Mouse (Mus musculus) midbrain, embryonic 16.5 days (tissue): Measurements from ENCODE around the gene Ccdc12. TPM values are rescaled to one million over a fixed set of nuclear protein-coding genes. Genes with fewer than 3 reads are reported as not detected.

Experiments used
- ATAC-seq: fragments of 200-750 bp; cut with Nextera tagmentation; 2 replicates; pipeline ENCODE4 v1.8.0; 2017; ENCODE audit warnings: moderate TSS enrichment
- H3K27ac ChIP-seq: fragments of 300-500 bp; sonication (generic); 2 replicates; pipeline ENCODE4 v1.5.1; 2014; ENCODE audit warnings: mild to moderate bottlenecking, low read length, mixed read lengths
- H3K27me3 ChIP-seq: fragments of 300-500 bp; sonication (generic); 2 replicates; pipeline ENCODE4 v1.6.1; 2014; ENCODE audit warnings: low read depth, low read length, mixed read lengths; ENCODE audit not compliant: control insufficient read depth, insufficient read depth
- H3K36me3 ChIP-seq: fragments of 300-500 bp; sonication (generic); 2 replicates; pipeline ENCODE4 v1.6.1; 2014; ENCODE audit warnings: mild to moderate bottlenecking, low read length, moderate library complexity, mixed read lengths; ENCODE audit not compliant: control insufficient read depth, insufficient read depth
- H3K4me1 ChIP-seq: fragments of 300-500 bp; sonication (generic); 2 replicates; pipeline ENCODE4 v1.6.1; 2014; ENCODE audit warnings: mild to moderate bottlenecking, low read length, mixed read lengths; ENCODE audit not compliant: control insufficient read depth, insufficient read depth
- H3K4me2 ChIP-seq: fragments of 300-500 bp; sonication (generic); 2 replicates; pipeline ENCODE4 v1.6.1; 2014; ENCODE audit warnings: mild to moderate bottlenecking, low read length, mixed read lengths
- H3K4me3 ChIP-seq: fragments of 300-500 bp; sonication (generic); 2 replicates; pipeline ENCODE4 v1.5.1; 2014; ENCODE audit warnings: low read depth, mild to moderate bottlenecking, low read length, moderate library complexity, mixed read lengths
- H3K9ac ChIP-seq: fragments of 300-500 bp; sonication (generic); 2 replicates; pipeline ENCODE4 v1.6.1; 2014; ENCODE audit warnings: low read depth, low read length, mixed read lengths
- H3K9me3 ChIP-seq: fragments of 300-500 bp; sonication (generic); replicated peaks from 2 replicates; pipeline ENCODE4 v1.6.1; 2014; ENCODE audit warnings: mild to moderate bottlenecking, low read length, mixed read lengths; ENCODE audit not compliant: control insufficient read depth, poor library complexity, severe bottlenecking
- WGBS: fragments of 180-500 bp; shearing (Covaris S2); extraction: QIAGEN DNeasy Blood & Tissue Kit; methylation state at CpG from one replicate; pipeline ENCODE4 v1.1.7; 2014; 5-methylcytosine and 5-hydroxymethylcytosine counted together
- polyA plus RNA-seq: library from polyadenylated mRNA; unstranded; fragments of >200 nt; fragmentation: Nextera tagmentation; extraction: Ambion mirVana; gene quantifications from 2 replicates; pipeline ENCODE4 v1.2.1, GENCODE M21; 2015

Ccdc12 gene
- polyA plus RNA-seq, 1 experiment from 2014 or later = 93.3 TPM

DNA sequence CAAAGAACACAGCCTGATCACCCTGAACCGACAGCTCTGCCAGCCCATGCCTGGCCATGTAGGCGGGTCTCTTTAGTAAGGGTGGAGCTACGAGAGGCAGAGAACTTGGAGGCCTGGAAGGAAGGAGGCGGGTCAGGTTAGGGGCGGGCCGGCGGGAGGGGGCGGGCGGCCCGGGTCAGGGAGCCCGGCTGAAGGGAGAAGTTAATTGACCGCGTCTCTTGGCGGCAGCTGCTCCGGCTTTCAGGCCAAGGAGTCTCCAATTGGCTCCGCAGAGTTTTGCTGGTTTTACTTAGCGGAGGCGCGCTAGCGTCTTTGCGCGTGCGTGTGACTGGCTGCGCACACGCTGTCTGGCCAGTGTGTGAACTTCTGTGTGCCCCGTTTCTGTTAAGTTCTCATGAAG, 76.3 kb downstream of the Ccdc12 start:
- Histone ChIP-seq H3K4me3 (peak overlapping the region; percentile 41), H3K36me3 (no peaks in the 10 kb centered on the region), H3K9me3 (no peaks in the 10 kb centered on the region), H3K27me3 (peaks cover 4% of the 10 kb centered on the region; the same call in 1 of the 2 replicates), H3K27ac (no peak overlapping the region), H3K9ac (peak overlapping the region; percentile 23; the same call in 1 of the 2 replicates), H3K4me1 (peaks cover 13% of the 10 kb centered on the region), H3K4me2 (peak overlapping the region; percentile 78)
- ATAC-seq = peak; percentile 65
- WGBS = under 1% methylated on average over 26 of the region's 26 CpGs

GRCm38 (mm10) chr9:110733102-110733501, 76.8 kb downstream of the Ccdc12 start:
- Histone ChIP-seq H3K9ac (peak overlapping the region; percentile 42; the same call in 1 of the 2 replicates), H3K9me3 (no peaks in the 10 kb centered on the region), H3K4me2 (peak overlapping the region; percentile 78), H3K27ac (no peak overlapping the region), H3K4me1 (peaks cover 13% of the 10 kb centered on the region), H3K36me3 (no peaks in the 10 kb centered on the region), H3K27me3 (peaks cover 3% of the 10 kb centered on the region; the same call in 1 of the 2 replicates), H3K4me3 (peak overlapping the region; percentile 41)
- 8% methylated on average over 8 of the region's 8 CpGs for WGBS
- ATAC-seq = no peak

- 81% methylated on average over 7 of the region's 7 CpGs for whole genome bisulfite sequencing
- Histone ChIP-seq H3K4me3 (no peak overlapping the region), H3K4me1 (peaks cover 13% of the 10 kb centered on the region), H3K9ac (no peak overlapping the region), H3K4me2 (no peak overlapping the region), H3K27ac (no peak overlapping the region), H3K27me3 (peaks cover 3% of the 10 kb centered on the region; the same call in 1 of the 2 replicates), H3K9me3 (no peaks in the 10 kb centered on the region), H3K36me3 (no peaks in the 10 kb centered on the region)
- no peak for ATAC-seq
Measured at GRCm38 (mm10) chr9:110734154-110734553, 77.9 kb downstream of the Ccdc12 start.

DNA sequence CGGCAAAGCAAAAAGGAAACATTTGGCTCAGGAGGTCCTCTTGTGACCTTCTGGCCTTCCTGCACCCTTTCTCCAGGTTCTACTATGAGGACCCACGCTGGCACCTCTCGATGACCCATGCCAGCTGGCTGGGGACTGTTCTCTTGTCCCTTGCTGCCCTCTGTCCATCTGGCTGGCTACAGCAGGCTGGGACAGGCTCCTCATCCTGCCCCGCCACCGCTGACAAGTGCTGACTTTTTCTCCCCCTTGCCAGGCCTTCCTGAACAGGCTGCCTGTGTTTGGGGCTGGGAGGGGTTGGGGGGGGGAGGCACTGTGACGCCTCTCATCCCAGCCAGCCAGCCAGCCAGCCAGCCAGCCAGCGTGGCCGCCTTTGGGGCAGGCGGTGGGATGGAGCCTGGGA, 80.1 kb downstream of the Ccdc12 start:
- Histone ChIP-seq H3K36me3 (no peaks in the 10 kb centered on the region), H3K27me3 (peaks cover 9% of the 10 kb centered on the region), H3K27ac (no peak overlapping the region), H3K9me3 (no peaks in the 10 kb centered on the region), H3K9ac (no peak overlapping the region), H3K4me3 (no peak overlapping the region), H3K4me2 (no peak overlapping the region), H3K4me1 (peaks cover 13% of the 10 kb centered on the region)
- 49% methylated on average over 9 of the region's 9 CpGs for WGBS
- ATAC-seq = no peak

GRCm38 (mm10) chr9:110738054-110738453, 81.8 kb downstream of the Ccdc12 start:
- no peak overlapping the region for H3K4me2 ChIP-seq
- no peaks in the 10 kb centered on the region for H3K36me3 ChIP-seq
- WGBS = 32% methylated on average over 1 of the region's 1 CpGs
- no peak for ATAC-seq
- H3K9ac ChIP-seq = no peak overlapping the region
- peaks cover 19% of the 10 kb centered on the region for H3K4me1 ChIP-seq
- peaks cover 13% of the 10 kb centered on the region for H3K27me3 ChIP-seq
- no peak overlapping the region for H3K4me3 ChIP-seq
- H3K27ac ChIP-seq = no peak overlapping the region
- no peaks in the 10 kb centered on the region for H3K9me3 ChIP-seq

DNA sequence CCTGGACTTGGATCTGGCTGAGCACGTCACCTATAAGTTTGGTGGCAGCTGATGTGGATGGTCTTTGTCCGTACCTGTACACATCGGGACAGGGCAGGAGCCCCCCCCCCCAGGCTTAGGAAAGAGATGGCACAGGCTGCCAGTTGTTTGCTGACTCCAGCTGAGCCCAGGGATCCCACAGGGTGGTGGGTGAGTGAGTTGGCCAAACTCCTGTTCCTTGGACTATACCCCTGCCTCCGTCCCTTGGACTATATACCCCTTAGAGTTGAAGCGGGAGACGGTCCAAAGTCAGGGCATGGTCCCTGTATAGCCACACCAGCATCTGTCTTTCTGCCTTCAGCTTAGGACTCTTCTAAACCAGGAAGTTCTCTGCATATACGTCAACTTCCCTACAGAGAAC, 83.7 kb downstream of the Ccdc12 start:
- Histone ChIP-seq H3K9me3 (no peaks in the 10 kb centered on the region), H3K36me3 (no peaks in the 10 kb centered on the region), H3K4me1 (peaks cover 20% of the 10 kb centered on the region), H3K27me3 (peaks cover 21% of the 10 kb centered on the region), H3K4me3 (no peak overlapping the region), H3K4me2 (no peak overlapping the region), H3K9ac (no peak overlapping the region), H3K27ac (no peak overlapping the region)
- WGBS = 93% methylated on average over 7 of the region's 7 CpGs
- ATAC-seq = no peak

DNA sequence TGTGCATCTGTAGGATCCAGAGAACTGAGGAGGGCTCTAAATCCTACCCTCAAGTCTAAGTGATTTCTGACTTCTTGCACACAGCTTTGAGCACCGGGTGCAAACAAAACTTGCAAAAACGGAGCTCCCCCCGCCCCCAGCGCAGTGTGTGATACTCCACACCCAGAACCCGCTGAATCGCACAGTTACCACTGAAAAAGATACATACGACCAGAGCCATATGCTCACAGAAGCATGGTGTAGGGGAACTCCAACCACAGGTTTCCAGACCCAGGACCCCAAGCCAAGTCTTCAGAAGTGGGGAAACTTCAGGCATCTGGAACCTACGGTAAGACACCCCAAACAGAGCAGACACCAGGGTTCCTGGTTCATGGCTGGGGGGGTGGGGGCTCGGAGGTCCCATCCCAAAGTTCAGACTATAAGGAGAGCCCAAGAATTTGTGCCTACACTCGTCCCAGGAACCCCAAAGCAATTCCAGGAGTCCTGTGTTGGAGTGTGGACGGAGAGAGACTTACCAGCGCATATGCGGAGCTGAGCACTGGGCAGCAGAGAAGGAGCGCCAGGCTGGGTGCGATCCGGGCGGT, 85.5 kb downstream of the Ccdc12 start, which contains the start of gene Myl3:
Myl3 (plus strand) TSS at position 151 of the 584 bp plus-strand sequence.
- Histone ChIP-seq H3K27me3 (peaks cover 21% of the 10 kb centered on the region), H3K4me1 (peaks cover 20% of the 10 kb centered on the region), H3K4me3 (peak within 1 kb of the TSS; percentile 68), H3K9me3 (no peaks in the 10 kb centered on the region), H3K4me2 (peak within 1 kb of the TSS; percentile 98), H3K36me3 (no peaks in the 10 kb centered on the region), H3K27ac (no peak within 1 kb of the TSS), H3K9ac (peak within 1 kb of the TSS; percentile 80)
- 3% methylated on average over 17 of the region's 17 CpGs for WGBS
- ATAC-seq = no peak

DNA sequence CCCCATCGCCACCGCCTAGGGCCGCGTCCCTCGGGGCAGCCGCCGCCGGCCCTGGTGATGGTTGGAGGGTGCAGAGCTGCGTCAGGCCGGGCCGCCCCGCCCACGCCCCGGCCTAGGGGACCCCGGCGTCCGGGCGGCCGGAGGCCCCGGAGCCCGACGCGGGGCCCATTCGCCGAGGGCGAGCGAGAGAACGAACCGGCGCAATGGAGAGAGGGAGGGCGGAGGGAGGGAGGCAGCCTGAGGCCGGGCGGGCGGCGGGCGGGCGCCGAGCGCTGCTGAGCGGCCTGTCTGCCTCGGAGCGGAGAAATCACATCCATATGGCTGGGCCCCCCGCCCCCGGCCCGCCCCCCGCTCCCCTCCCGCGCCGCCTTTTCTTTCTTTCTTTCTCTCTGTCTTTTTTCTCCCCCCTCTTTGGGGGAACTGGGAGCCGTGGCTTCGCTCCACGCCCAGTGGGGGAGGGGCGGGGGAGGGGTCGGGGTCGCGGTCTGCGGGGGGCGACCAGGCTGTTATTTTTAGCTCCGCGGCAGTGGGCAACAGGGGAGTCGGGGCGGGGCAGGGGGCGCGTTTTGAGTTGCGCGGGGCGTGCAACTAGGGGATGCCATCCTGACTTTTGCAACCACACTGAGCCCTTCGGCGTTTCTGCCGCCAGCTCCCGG, 86.1 kb downstream of the Ccdc12 start:
- H3K27ac ChIP-seq = no peak overlapping the region

DNA sequence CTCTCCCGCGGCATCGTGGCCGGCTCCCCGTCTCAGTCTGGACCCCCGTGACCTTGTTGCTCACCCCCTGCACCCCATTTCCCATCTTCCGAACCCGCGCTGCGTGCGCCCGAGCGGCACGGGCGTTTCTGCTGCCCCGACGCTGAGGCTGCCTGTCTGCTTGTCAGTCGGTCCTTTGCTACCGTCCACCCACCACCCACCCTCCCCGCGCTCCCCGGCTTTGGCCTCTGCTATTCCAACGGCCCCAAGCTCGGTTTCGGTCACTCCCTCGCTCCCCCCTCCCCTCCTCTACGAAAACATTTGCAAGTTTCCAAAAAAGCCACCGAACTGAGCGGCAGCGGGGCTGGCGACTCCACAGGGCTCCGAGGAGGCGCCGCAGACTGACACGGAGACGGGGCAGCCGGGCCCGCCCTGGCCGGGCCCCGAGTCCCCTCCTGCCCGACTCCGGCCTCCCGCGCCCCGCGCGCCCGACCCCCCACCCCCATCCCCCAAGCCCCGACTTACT, 86.7 kb downstream of the Ccdc12 start:
- Histone ChIP-seq H3K9ac (peak overlapping the region; percentile 80), H3K36me3 (no peaks in the 10 kb centered on the region), H3K9me3 (no peaks in the 10 kb centered on the region), H3K4me1 (peaks cover 19% of the 10 kb centered on the region), H3K27me3 (peaks cover 21% of the 10 kb centered on the region), H3K4me2 (peak overlapping the region; percentile 98), H3K27ac (no peak overlapping the region), H3K4me3 (peak overlapping the region; percentile 68)
- peak; percentile 37; the same call in 1 of the 2 replicates for ATAC-seq
- 0% methylated on average over 43 of the region's 49 CpGs for WGBS

More for the DNA sequence above, 86.1 kb downstream of the Ccdc12 start:
- H3K27me3 ChIP-seq = peaks cover 21% of the 10 kb centered on the region
- peak overlapping the region; percentile 80 for H3K9ac ChIP-seq
- peak overlapping the region; percentile 98 for H3K4me2 ChIP-seq
- ATAC-seq = peak; percentile 68; the same call in 1 of the 2 replicates
- H3K36me3 ChIP-seq = no peaks in the 10 kb centered on the region
- peaks cover 20% of the 10 kb centered on the region for H3K4me1 ChIP-seq
- WGBS = 1% methylated on average over 47 of the region's 71 CpGs
- H3K4me3 ChIP-seq = peak overlapping the region; percentile 68
- H3K9me3 ChIP-seq = no peaks in the 10 kb centered on the region
